Mouse (Mus musculus) erythroid progenitor cell, adult 5-6 weeks (primary cell): Measurements from ENCODE around the gene Sorl1. TPM values are rescaled to one million over a fixed set of nuclear protein-coding genes. Genes with fewer than 3 reads are reported as not detected.

Source experiments
- ATAC-seq: replicated peaks from 2 replicates; pipeline ENCODE4 v1.8.0; 2016; ENCODE audit warnings: moderate number of reproducible peaks, mild to moderate bottlenecking, moderate TSS enrichment, inconsistent platforms; ENCODE audit not compliant: poor library complexity, low FRiP score, severe bottlenecking
- total RNA-seq, 2 experiments: library from RNA; stranded (forward) in 1 of 2; stranded (reverse) in 1 of 2; fragments of 150-400 nt in 1 of 2; fragments of 186-747, 209-891 nt in 1 of 2; gene quantifications; 2 replicates each; pipeline versions ENCODE4 v1.2.3 to v1.2.4; 2015 to 2017; ENCODE audit warnings: low replicate concordance in 2 of 2

Gene Sorl1
- total RNA-seq, 2 experiments from 2014 or later: 6.1 to 21.0 TPM

GRCm38 (mm10) chr9:42125262-42125982, 1.3 kb upstream of the Sorl1 start:
- no peak for ATAC-seq

GRCm38 (mm10) chr9:42123204-42123603, 893 bp downstream of the Sorl1 start:
- no peak for ATAC-seq

DNA sequence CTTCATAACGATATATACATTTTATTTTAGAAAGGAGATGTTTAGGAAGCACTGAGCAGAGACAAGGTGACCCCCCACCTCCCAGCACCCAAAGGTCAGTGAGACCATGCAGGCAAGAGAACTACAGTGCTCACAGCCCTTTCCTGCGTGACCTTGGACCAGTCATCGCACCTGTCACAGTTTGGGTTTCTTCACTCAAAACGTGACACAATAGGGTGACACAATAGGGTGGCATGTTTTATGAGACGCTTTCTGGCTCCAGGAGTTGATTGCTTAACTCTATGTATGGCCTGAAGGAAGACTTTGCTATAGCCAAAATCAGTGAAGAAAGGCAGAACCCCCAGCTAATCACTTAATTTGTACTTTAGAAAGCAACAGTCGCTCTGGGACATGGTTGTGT, 1.7 kb downstream of the Sorl1 start:
- no peak for ATAC-seq

GRCm38 (mm10) chr9:42121631-42122354, 2.3 kb downstream of the Sorl1 start:
- no peak for ATAC-seq

GRCm38 (mm10) chr9:42116418-42117056, 7.6 kb downstream of the Sorl1 start:
- ATAC-seq: no peak

DNA sequence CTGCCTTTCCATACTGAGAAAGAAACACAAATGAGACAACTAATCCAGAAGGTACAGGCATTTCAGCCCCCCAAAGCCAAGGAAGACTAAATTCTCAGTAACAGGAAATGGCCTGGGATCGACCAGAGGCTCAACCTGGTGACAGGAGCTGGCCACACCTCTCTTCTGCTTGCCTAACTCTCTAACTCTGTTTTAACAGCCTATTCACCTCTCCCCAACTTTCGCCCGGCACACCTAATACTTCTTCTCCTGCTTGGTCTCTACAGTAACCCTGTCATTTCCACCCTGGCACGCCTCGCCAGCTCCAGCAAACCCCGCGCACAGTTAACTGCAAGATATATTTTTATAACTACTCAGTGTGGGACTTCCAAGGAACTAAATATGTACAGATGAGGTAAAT, 9.0 kb downstream of the Sorl1 start:
- ATAC-seq: no peak

GRCm38 (mm10) chr9:42113316-42113715, 10.8 kb downstream of the Sorl1 start:
- no peak for ATAC-seq

GRCm38 (mm10) chr9:42112691-42113090, 11.4 kb downstream of the Sorl1 start:
- no peak for ATAC-seq

- no peak for ATAC-seq
These were observed 12.8 kb downstream of the Sorl1 start for GRCm38 (mm10) chr9:42111256-42111655.

DNA sequence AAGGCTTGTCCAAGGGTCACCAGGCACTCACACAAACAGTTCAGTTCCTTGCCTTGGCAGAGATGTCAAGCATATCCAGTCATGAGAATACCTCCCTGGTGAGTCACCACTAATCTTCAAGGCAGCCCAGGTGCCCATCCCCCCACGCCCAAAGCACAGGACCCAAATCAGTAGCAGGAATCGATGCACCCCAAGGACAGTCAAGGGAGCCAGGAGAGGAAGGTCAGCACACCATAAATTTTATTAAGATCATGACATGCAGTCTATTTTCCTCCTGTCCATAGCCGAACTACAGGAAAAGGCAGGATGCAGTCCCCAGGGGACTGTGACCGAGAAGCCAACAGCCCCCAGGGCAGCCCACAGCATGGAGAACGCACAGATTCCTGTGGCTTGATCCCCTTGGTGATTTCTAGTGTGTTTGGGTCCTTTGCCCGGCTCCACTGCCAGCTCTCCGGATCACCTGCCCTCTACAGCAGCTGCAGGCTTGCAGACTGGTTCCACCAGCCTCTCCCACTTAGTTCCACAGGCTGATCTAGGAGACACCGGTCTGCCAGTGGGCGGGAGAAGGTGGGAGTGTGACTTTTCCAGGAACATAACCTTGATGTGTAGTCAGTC, 14.2 kb downstream of the Sorl1 start:
- ATAC-seq: no peak

DNA sequence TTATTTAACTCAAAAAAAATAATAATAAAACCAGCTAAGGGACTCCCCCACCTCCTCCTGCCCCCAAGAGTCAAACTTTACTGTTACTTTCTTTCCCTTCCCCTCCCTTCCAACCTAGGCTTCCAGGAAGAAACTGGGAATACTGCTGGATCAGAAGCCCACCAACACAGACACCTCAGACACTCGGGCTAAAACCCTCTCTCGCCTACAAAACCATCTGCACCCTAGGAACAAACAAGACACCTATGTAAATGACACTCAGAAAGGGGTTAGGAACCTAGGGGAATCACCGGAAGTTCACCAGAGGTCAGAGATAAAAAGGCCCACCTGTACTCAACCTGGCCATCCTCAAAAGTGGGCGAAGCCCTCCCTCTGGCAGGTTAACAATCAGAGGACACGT, 15.0 kb downstream of the Sorl1 start:
- no peak for ATAC-seq

DNA sequence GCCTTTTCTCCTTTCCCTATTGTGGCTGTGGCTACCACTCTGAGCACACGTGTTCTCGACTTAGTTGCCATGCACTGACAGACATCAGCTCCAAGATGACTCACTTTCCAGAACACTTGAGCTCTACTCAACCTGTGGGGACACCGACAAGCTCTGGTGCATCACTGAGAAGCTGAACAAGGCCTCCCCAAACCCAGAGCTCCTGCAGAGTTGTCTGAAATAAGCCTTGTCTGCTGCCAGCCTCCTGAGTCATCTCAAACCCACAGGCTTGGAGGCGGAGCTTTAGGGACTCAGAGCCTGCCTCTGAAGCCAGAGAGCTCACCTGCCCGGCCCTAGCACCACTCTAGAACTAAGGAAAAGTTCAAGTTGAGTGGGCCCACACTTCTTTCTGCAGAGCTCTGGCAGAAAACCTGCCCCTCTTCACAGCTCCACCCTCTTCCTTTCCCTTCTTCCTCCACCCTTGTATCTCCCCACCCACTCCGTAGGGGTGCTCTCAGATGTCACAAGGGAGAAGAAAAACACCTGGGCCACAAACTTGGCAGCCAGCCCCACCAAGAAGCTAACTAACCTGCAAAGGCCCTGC, 15.6 kb downstream of the Sorl1 start:
- ATAC-seq: no peak

GRCm38 (mm10) chr9:42107062-42107461, 17.0 kb downstream of the Sorl1 start:
- no peak for ATAC-seq

DNA sequence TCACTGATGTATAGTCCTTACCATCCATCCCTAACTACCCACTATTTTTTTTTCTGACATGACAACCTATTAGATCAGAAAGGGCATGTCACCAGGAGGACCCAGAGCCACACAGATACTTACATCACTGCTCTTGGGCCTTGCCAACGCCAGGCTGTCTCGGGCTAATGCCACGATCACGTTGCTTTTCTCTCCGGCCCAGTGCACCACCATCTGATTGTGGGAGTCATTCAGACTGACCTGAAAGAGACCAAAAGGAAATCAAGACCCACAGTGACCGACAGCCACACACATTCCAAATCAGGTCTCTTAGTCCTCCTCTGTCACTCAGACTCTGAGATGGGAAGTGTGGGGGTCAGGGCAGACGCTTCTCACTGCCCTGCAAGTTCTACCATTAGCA, 17.8 kb downstream of the Sorl1 start:
- no peak for ATAC-seq

DNA sequence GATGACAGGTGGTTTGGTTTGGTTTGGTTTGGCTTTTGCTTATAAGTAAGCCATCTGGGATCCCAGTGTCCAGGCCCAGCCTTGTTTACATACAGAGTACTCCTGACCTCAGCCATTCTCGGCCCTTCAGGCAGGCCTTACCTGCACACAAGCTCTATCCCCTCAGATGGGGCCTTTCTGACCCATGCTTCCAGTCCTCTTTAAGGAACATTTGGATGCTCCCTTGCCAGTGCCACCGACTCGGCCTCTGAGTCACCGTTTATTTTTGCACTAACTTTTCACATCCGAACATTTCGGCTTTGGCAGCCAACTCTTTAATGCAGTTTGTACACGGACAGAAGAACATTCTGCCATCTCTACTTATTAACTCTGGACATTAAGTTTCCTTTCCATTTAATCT, 20.6 kb downstream of the Sorl1 start:
- no peak for ATAC-seq

- ATAC-seq: no peak
These were observed 22.1 kb downstream of the Sorl1 start for GRCm38 (mm10) chr9:42102013-42102412.

DNA sequence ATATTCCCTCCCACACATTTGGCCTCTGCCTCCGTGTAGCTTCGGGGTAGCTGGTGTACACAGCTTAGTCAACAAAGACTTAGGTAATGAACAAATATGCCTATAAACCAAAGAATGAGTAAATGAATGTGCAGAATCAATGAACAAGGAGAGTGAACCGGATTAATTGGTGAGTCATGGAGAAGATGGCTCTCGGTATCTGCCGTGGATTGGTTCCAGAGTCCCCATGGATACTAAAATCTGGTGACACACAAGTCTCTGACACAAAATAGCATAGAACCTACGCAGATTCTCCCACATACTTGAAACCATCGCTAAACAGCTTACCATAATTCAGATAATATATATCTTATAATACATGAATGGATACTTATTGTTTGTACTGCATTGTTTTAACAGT, 22.8 kb downstream of the Sorl1 start:
- no peak for ATAC-seq

DNA sequence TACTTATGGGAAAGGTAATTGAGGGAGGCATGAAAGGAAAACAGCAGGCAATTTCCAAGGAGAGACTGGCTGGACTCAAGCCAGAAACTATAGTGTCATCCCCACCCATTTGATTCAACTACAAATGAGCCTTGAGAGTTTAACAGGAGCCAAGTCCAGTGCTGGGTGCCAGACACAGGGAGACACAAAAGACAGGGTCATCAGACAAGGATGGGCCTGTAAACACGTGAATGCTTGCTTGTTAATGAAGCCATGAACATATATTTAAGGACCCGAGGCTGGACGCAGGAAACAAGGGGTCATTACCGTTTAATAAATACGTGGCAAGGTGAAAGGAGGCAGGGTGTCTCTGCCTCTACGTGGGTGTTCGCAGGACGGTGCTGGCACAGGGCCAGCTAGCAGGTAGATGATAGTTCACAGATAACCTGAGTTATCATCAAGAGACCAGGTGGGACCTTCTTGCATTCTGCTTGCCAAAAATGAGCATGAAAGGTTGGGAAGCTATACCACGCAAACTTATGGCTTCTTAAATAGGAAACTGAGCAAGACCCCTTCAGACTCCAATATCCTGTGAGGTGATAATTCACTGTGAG, 23.4 kb downstream of the Sorl1 start:
- ATAC-seq: no peak

DNA sequence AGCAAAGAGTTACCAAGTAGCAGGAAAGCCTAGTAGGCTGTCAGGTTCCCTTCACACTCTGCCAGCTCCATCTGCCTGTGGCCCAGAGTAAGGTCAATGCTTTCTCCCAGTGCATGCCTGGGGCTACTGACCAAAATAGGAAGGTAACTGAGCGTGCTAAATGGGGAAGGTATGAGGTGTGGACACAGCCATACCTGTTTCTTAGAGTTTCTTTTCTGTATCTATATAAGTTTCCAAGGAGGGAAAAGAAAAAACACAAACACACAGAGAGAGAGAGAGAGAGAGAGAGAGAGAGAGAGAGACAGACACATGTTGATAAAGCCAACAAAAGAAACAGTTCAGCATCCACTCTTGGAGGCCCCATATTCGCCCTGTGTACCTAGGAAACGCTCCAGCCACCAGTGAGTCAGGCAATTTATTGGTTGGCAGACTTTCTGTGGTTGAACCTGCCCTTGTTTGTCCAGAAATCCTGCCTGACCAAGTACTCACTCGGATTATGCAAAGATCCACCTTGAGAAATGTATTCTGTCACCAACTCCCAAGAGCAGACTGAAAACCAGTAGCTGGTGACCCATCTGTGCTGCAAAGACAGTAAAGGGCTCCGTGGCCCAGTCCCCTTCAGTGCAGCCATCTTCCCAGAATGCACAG, 25.5 kb downstream of the Sorl1 start:
- no peak for ATAC-seq
